Mouse (Mus musculus): ENCODE data around the gene Tk1. TPM values are rescaled to one million over a fixed set of nuclear protein-coding genes. Genes with fewer than 3 reads are reported as not detected.
A peak's percentile ranks its signal among the peaks of the same experiment; 100 is the strongest.
"Not testable (repeated sequence)": the region's sequence is repeated elsewhere in the genome, so short reads cannot be mapped to it uniquely, and the experiment has no call there.

The Tk1 gene
- polyA plus RNA-seq, 1 experiment from 2014 or later, result 92.9 TPM

DNA sequence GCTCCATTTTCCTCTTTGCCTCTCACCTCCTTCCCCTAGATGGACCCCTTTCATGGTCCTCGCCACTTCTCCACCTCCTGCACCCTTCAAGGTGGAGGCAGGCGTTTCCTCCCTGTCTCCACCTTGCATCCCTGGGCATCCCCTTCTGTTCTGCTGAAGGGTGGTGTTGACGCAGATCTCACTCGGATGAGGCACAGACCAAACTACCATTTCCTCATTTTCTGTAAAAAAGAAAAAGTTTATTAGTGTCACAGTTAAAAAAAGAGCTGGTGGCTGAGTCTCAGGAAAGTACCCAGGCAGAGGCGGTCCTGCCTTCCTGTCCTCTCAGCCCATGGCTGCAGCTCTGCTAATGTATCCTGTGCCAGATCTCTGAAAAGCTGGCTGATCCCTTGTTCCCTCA lies 26.7 kb downstream of the Tk1 start:
- Histone ChIP-seq H3K4me2 (no peak overlapping the region; the same call in 1 of the 2 replicates), H3K27ac (no peak overlapping the region), H3K4me3 (no peak overlapping the region), H3K9me3 (replicated peaks) (no peaks in the 10 kb centered on the region), H3K36me3 (no peaks in the 10 kb centered on the region), H3K9ac (no peak overlapping the region; the same call in 1 of the 2 replicates), H3K4me1 (replicated peaks) (peaks cover 17% of the 10 kb centered on the region), H3K27me3 (no peaks in the 10 kb centered on the region)
- WGBS, result 50% methylated on average over 5 of the region's 5 CpGs
- ATAC-seq (replicated peaks; ENCODE audit: insufficient number of reproducible peaks, insufficient read depth, low FRiP score, low read depth), result no peak

DNA sequence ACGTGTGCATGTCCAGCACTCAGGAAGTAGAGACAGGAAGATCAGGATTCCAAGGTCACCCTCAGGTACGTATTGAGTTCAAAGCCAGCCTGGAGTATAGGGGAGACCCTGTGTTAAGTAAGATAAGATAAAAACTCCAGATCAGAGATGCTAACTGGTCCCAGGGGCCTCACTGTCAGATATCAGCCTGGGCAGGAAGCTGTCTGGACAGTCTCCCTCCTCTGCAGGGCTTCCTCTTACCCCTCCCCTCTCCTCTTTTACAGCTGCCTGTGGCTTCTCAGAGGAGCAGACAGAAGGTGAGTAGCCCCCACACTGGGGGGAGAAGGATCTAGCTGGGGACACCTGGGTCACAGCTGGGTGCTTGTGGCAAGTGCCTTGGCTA lies 27.7 kb downstream of the Tk1 start:
- no peak overlapping the region for H3K4me2 ChIP-seq
- H3K36me3 ChIP-seq, result no peaks in the 10 kb centered on the region
- no peaks in the 10 kb centered on the region for H3K27me3 ChIP-seq
- peaks cover 20% of the 10 kb centered on the region for H3K4me1 ChIP-seq (replicated peaks)
- H3K9ac ChIP-seq, result no peak overlapping the region
- H3K9me3 ChIP-seq (replicated peaks), result no peaks in the 10 kb centered on the region
- 20% methylated on average over 2 of the region's 2 CpGs for WGBS
- no peak for ATAC-seq (replicated peaks; ENCODE audit: insufficient number of reproducible peaks, insufficient read depth, low FRiP score, low read depth)
- no peak overlapping the region for H3K4me3 ChIP-seq
- no peak overlapping the region for H3K27ac ChIP-seq

DNA sequence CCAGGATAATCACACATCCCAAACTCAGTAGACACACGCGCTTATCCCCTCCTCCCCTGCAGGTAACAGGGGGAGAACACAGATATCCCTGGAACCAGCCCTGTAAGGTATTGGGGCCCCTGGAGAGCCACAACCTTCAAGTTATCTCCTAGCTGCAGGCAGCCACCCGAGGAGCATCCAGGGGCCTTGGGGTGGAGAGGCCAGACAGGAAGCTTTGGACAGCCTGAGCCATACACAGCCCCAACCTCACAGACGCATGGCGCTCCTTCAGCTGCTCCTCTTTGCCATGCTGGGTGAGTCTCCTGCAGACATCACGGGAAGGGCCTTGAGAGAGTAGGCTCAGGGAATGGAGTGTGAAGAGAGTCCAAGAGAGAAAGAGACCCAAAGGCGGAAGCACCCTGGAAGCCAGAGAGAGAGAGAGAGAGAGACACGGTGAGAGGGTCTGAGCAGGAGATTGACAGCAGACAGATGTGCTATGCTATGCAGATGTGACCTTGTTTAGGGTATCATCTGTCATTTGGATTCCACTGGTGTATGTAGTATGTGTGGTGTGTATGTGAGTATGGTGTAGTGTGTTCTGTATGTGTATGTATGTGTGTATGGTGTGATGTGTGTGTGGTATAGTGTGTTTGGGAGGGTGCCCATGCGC lies 28.3 kb downstream of the Tk1 start, which contains the start of gene 6030468B19Rik:
Gene 6030468B19Rik (plus strand): TSS at position 150 of the 649 bp plus-strand sequence.
- WGBS, result 47% methylated on average over 9 of the region's 9 CpGs
- no peak within 1 kb of the TSS for H3K4me2 ChIP-seq
- peaks cover 21% of the 10 kb centered on the region for H3K4me1 ChIP-seq (replicated peaks)
- H3K9ac ChIP-seq, result no peak within 1 kb of the TSS
- no peaks in the 10 kb centered on the region for H3K9me3 ChIP-seq (replicated peaks)
- H3K36me3 ChIP-seq, result no peaks in the 10 kb centered on the region
- no peak; the same call in 1 of the 2 replicates for ATAC-seq (replicated peaks; ENCODE audit: insufficient number of reproducible peaks, insufficient read depth, low FRiP score, low read depth)
- no peaks in the 10 kb centered on the region for H3K27me3 ChIP-seq
- no peak within 1 kb of the TSS for H3K4me3 ChIP-seq
- no peak within 1 kb of the TSS for H3K27ac ChIP-seq

GRCm38 (mm10) chr11:117796954-117797353 lies 28.9 kb downstream of the Tk1 start:
- no peak overlapping the region for H3K9ac ChIP-seq
- peaks cover 27% of the 10 kb centered on the region for H3K4me1 ChIP-seq (replicated peaks)
- no peak overlapping the region for H3K4me2 ChIP-seq
- no peak overlapping the region for H3K4me3 ChIP-seq
- H3K36me3 ChIP-seq, result no peaks in the 10 kb centered on the region
- no peaks in the 10 kb centered on the region for H3K27me3 ChIP-seq
- ATAC-seq (replicated peaks; ENCODE audit: insufficient number of reproducible peaks, insufficient read depth, low FRiP score, low read depth), result no peak
- 48% methylated on average over 5 of the region's 5 CpGs for whole genome bisulfite sequencing
- H3K9me3 ChIP-seq (replicated peaks), result no peaks in the 10 kb centered on the region
- H3K27ac ChIP-seq, result no peak overlapping the region

GRCm38 (mm10) chr11:117794035-117794551 lies 31.8 kb downstream of the Tk1 start:
- H3K27me3 ChIP-seq, result peaks cover 8% of the 10 kb centered on the region; the same call in 1 of the 2 replicates
- no peak overlapping the region for H3K9ac ChIP-seq
- no peak overlapping the region for H3K4me3 ChIP-seq
- H3K36me3 ChIP-seq, result no peaks in the 10 kb centered on the region
- H3K9me3 ChIP-seq (replicated peaks), result no peaks in the 10 kb centered on the region
- no peak overlapping the region for H3K4me2 ChIP-seq
- ATAC-seq (replicated peaks; ENCODE audit: insufficient number of reproducible peaks, insufficient read depth, low FRiP score, low read depth), result no peak
- no peak overlapping the region for H3K27ac ChIP-seq
- WGBS, result 58% methylated on average over 4 of the region's 4 CpGs
- H3K4me1 ChIP-seq (replicated peaks), result peaks cover 37% of the 10 kb centered on the region

DNA sequence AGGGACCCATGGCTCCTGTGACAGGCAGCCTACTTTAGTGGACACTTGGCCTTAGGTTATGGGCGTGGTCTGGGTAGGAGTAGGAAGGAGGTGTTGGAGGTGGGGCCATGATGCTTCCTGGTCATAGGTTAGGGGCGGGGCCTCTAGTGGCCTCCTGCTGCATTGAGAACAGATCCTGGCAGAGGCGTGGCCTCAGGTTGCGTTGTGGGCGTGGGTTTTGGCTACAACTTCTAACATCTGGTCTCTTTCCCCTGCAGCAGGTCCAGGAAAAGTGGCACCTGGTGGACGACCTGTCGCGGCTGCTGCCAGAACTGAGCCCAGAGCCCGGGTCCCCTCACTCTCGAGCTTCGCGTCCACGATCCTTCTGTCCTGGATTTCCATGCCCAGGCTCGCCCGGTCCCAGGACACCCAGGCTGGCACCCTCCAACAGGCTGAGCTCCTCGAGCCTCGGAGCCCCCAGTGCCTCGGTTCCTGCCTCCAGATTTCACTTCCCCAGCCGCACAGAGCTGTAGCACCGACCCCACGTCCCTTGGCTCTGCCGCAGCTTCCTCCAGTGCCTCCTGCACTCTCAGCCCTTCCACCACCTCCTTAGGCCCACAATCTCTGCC lies 33.5 kb downstream of the Tk1 start:
- peak overlapping the region; percentile 62 for H3K4me2 ChIP-seq
- peak overlapping the region; percentile 25 for H3K4me3 ChIP-seq
- peaks cover 8% of the 10 kb centered on the region; the same call in 1 of the 2 replicates for H3K27me3 ChIP-seq
- H3K27ac ChIP-seq, result no peak overlapping the region
- WGBS, result 9% methylated on average over 22 of the region's 22 CpGs
- no peaks in the 10 kb centered on the region for H3K9me3 ChIP-seq (replicated peaks)
- peak; percentile 43; the same call in 1 of the 2 replicates for ATAC-seq (replicated peaks; ENCODE audit: insufficient number of reproducible peaks, insufficient read depth, low FRiP score, low read depth)
- H3K36me3 ChIP-seq, result no peaks in the 10 kb centered on the region
- H3K4me1 ChIP-seq (replicated peaks), result peaks cover 23% of the 10 kb centered on the region
- peak overlapping the region; percentile 18; the same call in 1 of the 2 replicates for H3K9ac ChIP-seq

GRCm38 (mm10) chr11:117791441-117791761 lies 34.5 kb downstream of the Tk1 start:
- Histone ChIP-seq H3K9me3 (replicated peaks) (no peaks in the 10 kb centered on the region), H3K27me3 (peaks cover 8% of the 10 kb centered on the region; the same call in 1 of the 2 replicates), H3K27ac (no peak overlapping the region), H3K36me3 (no peaks in the 10 kb centered on the region), H3K9ac (no peak overlapping the region), H3K4me2 (no peak overlapping the region), H3K4me1 (replicated peaks) (peaks cover 22% of the 10 kb centered on the region), H3K4me3 (no peak overlapping the region)
- ATAC-seq (replicated peaks; ENCODE audit: insufficient number of reproducible peaks, insufficient read depth, low FRiP score, low read depth), result no peak
- 79% methylated on average over 9 of the region's 9 CpGs for WGBS

DNA sequence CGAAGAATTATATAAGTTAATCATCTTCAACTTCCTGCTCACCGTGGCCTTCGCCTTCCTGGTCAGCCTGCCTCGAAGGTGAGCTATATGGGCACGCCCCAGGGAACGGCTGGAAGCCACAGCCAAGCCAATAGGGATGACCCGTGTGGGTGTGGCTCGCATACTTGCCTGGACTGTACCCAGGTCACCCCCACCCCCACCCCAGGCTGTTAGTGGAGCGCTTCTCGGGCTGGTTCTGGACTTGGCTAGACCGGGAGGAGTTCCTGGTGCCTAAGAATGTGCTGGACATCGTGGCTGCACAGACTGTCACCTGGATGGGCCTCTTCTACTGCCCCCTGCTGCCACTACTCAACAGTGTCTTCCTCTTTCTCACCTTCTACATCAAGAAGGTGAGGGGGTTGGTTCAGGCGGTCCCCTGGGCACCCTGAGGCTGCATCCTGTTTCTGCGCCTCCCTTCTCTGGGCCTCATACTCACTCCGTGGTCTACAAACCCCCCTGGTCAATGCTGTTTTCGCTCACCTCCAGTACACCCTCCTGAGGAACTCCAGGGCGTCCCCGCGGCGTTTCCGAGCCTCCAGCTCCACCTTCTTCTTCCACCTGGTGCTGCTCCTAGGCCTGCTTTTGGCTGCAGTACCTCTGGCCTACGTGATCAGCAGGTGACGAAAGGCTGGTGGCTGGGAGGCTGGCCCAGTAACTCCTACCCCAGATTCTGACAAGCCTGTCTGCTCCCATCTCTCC lies 35.0 kb downstream of the Tk1 start:
- no peaks in the 10 kb centered on the region for H3K36me3 ChIP-seq
- peak overlapping the region; percentile 54 for H3K4me2 ChIP-seq
- H3K9ac ChIP-seq, result no peak overlapping the region
- no peak overlapping the region for H3K27ac ChIP-seq
- H3K9me3 ChIP-seq (replicated peaks), result no peaks in the 10 kb centered on the region
- H3K4me1 ChIP-seq (replicated peaks), result peaks cover 25% of the 10 kb centered on the region
- 37% methylated on average over 23 of the region's 23 CpGs for WGBS
- peaks cover 8% of the 10 kb centered on the region; the same call in 1 of the 2 replicates for H3K27me3 ChIP-seq
- H3K4me3 ChIP-seq, result peak overlapping the region; percentile 16
- peak; percentile 31 for ATAC-seq (replicated peaks; ENCODE audit: insufficient number of reproducible peaks, insufficient read depth, low FRiP score, low read depth)

GRCm38 (mm10) chr11:117790286-117790685 lies 35.6 kb downstream of the Tk1 start:
- 6% methylated on average over 14 of the region's 14 CpGs for WGBS
- H3K4me2 ChIP-seq, result peak overlapping the region; percentile 54
- peak overlapping the region; percentile 16 for H3K4me3 ChIP-seq
- no peaks in the 10 kb centered on the region for H3K9me3 ChIP-seq (replicated peaks)
- no peak overlapping the region for H3K27ac ChIP-seq
- peaks cover 25% of the 10 kb centered on the region for H3K4me1 ChIP-seq (replicated peaks)
- ATAC-seq (replicated peaks; ENCODE audit: insufficient number of reproducible peaks, insufficient read depth, low FRiP score, low read depth), result peak; percentile 41
- no peak overlapping the region for H3K9ac ChIP-seq
- no peaks in the 10 kb centered on the region for H3K36me3 ChIP-seq
- peaks cover 8% of the 10 kb centered on the region; the same call in 1 of the 2 replicates for H3K27me3 ChIP-seq

DNA sequence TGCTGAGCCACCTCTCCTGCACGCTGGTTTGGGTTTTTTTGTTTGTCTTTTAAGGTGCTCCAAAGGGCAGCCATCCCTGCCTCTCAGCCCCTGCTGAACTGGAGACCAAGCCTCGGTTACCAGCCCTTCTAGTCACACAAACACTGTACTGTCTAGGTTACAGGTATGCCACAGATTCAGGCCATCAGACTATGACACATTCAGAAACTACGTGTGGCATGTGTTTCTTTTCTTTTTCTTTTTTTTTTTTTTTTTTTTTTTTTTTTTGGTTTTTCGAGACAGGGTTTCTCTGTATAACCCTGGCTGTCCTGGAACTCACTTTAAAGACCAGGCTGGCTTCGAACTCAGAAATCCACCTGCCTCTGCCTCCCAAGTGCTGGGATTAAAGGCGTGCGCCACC lies 37.4 kb downstream of the Tk1 start:
- 79% methylated on average over 7 of the region's 7 CpGs for WGBS
- H3K9ac ChIP-seq; ATAC-seq (replicated peaks; ENCODE audit: insufficient number of reproducible peaks, insufficient read depth, low FRiP score, low read depth); H3K27me3 ChIP-seq; H3K36me3 ChIP-seq; H3K4me3 ChIP-seq; H3K9me3 ChIP-seq (replicated peaks); H3K27ac ChIP-seq; H3K4me2 ChIP-seq: not testable (repeated sequence)
- H3K4me1 ChIP-seq (replicated peaks), result peaks cover 25% of the 10 kb centered on the region

DNA sequence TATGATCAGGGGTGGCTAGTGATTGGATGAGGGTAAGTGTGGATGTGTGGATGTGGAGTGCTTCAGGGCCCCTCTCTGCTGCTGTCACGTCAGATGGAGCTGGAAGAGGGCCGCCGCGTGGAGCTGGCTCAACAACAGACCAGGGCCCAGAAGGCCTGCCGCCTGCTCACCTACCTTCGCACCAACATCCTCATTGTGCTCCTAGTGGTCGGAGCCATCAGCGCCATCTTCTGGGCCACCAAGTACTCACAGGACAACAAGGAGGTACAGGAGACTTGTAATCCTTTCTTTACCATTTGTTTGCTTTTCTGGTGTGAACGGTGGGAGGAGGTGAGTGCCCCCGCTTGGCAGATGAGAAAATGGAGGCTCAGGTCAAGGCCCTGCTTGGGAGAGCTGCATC lies 39.6 kb downstream of the Tk1 start:
- H3K4me2 ChIP-seq, result no peak overlapping the region
- H3K27me3 ChIP-seq, result peaks cover 1% of the 10 kb centered on the region
- no peak for ATAC-seq (replicated peaks; ENCODE audit: insufficient number of reproducible peaks, insufficient read depth, low FRiP score, low read depth)
- WGBS, result 16% methylated on average over 10 of the region's 10 CpGs
- no peak overlapping the region for H3K9ac ChIP-seq
- no peak overlapping the region for H3K4me3 ChIP-seq
- peaks cover 36% of the 10 kb centered on the region for H3K4me1 ChIP-seq (replicated peaks)
- no peaks in the 10 kb centered on the region for H3K36me3 ChIP-seq
- no peaks in the 10 kb centered on the region for H3K9me3 ChIP-seq (replicated peaks)
- no peak overlapping the region for H3K27ac ChIP-seq
